Mouse (Mus musculus) C2C12 (cell line): Measurements from ENCODE around the gene Lrrc25.
A peak's percentile ranks its signal among the peaks of the same experiment; 100 is the strongest.

Source experiments
- CTCF ChIP-seq: IDR thresholded peaks from one replicate; pipeline ENCODE4 v1.5.1; 2011; ENCODE audit not compliant: control insufficient read depth, insufficient read depth, insufficient read length
- MAX ChIP-seq: IDR thresholded peaks from one replicate; pipeline ENCODE4 v1.6.1; 2011; ENCODE audit warnings: mild to moderate bottlenecking, control low read depth
- USF1 ChIP-seq: IDR thresholded peaks from one replicate; pipeline ENCODE4 v1.6.1; 2011; ENCODE audit warnings: low read depth, mild to moderate bottlenecking, control low read depth, moderate library complexity

DNA sequence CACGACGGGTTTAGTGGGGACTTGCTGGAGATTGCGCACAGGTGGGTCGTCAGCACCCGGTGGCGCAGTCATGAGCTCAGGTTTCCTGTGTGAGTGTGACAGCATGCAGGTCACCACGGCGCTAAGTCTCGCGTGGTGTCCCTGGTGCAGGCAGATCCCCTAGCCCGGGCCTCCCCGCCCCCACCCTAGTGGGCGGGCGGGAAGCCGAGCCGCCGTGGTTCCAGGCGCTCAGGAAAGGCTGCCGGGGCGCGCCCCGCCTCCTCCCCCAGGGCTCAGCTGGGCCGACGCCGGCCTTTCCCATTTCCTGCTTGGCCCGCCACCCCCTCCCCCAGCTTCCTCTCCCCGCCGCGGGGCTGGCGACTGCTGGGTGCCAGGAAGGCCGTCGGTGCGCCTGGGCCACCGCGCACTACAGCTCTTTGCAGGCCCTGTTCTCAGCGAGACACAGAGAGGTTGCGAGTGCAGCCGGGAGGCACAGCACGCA is 6.5 kb upstream of the Lrrc25 start:
- TF ChIP-seq CTCF, result no peak
- no peak for TF ChIP-seq USF1
- peak; percentile 55 for TF ChIP-seq MAX
